Mouse (Mus musculus) lung, adult 2 months (tissue): ENCODE results near the gene Gm11114.

Source experiments
- CTCF ChIP-seq: fragments of 200-500 bp; IDR thresholded peaks from 2 replicates; pipeline ENCODE4 v1.5.1; 2011; ENCODE audit warnings: mild to moderate bottlenecking, low read length, control low read depth; ENCODE audit not compliant: insufficient read depth
- POLR2A ChIP-seq: fragments of 200-500 bp; IDR thresholded peaks from 2 replicates; pipeline ENCODE4 v1.6.1; 2011; ENCODE audit warnings: low read depth, mild to moderate bottlenecking, control low read depth, low read length, borderline replicate concordance; ENCODE audit errors: extremely low read depth

- no peak for TF ChIP-seq CTCF
- no peak for TF ChIP-seq POLR2A
These were observed 12.8 kb downstream of the Gm11114 start for GRCm38 (mm10) chr9:85325201-85325868.
